Mouse (Mus musculus): ENCODE data around the gene Rb1. TPM values are rescaled to one million over a fixed set of nuclear protein-coding genes. Genes with fewer than 3 reads are reported as not detected.

Gene Rb1
- polyA plus RNA-seq, 1 experiment from 2014 or later = 14.4 TPM

DNA sequence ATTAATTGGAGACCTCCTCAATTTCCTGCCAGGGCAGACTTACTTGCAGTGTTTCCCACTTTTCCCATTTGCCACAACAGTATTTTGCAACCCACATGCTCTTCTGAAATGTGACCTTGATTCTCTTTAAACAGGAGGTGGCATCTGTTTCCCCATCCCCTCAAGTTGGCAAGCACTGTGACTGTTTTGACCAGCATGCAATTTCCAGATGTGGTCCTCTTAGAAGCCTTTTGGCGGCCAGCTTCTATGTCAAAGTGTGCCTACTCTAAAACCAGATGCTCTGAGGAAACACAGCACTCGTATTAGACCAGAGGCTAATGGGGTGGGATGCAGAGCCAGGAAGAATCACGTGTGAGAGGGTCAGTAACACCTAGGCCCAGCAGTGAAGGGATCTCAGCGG is 67.4 kb downstream of the Rb1 start:
- Histone ChIP-seq H3K27ac (ENCODE audit: low read length) (peak overlapping the region; percentile 17; the same call in 1 of the 2 replicates), H3K4me1 (replicated peaks; ENCODE audit: control insufficient read depth, insufficient read depth, low read length) (peaks cover 17% of the 10 kb centered on the region), H3K27me3 (ENCODE audit: control insufficient read depth, insufficient read depth, low read depth, low read length) (no peaks in the 10 kb centered on the region), H3K9ac (ENCODE audit: low read length) (no peak overlapping the region), H3K9me3 (ENCODE audit: control insufficient read depth, low read length) (peaks cover 4% of the 10 kb centered on the region; the same call in 1 of the 2 replicates), H3K36me3 (ENCODE audit: control insufficient read depth, insufficient read depth, low read length) (peaks cover 7% of the 10 kb centered on the region), H3K4me2 (ENCODE audit: low read depth, low read length) (no peak overlapping the region), H3K4me3 (ENCODE audit: low read length) (no peak overlapping the region)
- 45% methylated on average over 4 of the region's 4 CpGs for WGBS
- peak; percentile 37; the same call in 1 of the 2 replicates for ATAC-seq (ENCODE audit: low read depth)

DNA sequence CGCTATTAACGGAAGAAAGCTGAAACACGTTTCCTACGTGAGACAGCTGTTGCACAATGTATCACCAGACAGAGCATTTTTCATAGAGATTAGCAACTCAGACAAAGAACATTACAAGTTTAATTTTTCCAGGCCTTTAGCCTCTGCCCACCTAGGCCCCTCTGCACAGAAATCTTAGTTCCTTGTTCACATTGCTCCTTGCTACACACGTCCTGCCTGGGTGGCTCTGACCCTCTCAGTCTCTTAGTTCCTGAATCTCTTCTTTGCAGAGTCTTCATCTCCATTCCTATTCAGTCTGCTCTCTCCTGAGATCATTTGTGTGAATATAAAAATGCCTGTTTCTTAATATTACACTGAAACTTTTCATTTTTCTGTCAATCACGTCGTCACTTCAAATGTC is 68.3 kb downstream of the Rb1 start:
- Histone ChIP-seq H3K4me3 (ENCODE audit: low read length) (no peak overlapping the region), H3K27me3 (ENCODE audit: control insufficient read depth, insufficient read depth, low read depth, low read length) (no peaks in the 10 kb centered on the region), H3K4me2 (ENCODE audit: low read depth, low read length) (no peak overlapping the region), H3K36me3 (ENCODE audit: control insufficient read depth, insufficient read depth, low read length) (peaks cover 4% of the 10 kb centered on the region), H3K9me3 (ENCODE audit: control insufficient read depth, low read length) (peaks cover 4% of the 10 kb centered on the region; the same call in 1 of the 2 replicates), H3K9ac (ENCODE audit: low read length) (no peak overlapping the region), H3K27ac (ENCODE audit: low read length) (peak overlapping the region; percentile 41; the same call in 1 of the 2 replicates), H3K4me1 (replicated peaks; ENCODE audit: control insufficient read depth, insufficient read depth, low read length) (peaks cover 19% of the 10 kb centered on the region)
- 50% methylated on average over 7 of the region's 7 CpGs for WGBS
- no peak for ATAC-seq (ENCODE audit: low read depth)

DNA sequence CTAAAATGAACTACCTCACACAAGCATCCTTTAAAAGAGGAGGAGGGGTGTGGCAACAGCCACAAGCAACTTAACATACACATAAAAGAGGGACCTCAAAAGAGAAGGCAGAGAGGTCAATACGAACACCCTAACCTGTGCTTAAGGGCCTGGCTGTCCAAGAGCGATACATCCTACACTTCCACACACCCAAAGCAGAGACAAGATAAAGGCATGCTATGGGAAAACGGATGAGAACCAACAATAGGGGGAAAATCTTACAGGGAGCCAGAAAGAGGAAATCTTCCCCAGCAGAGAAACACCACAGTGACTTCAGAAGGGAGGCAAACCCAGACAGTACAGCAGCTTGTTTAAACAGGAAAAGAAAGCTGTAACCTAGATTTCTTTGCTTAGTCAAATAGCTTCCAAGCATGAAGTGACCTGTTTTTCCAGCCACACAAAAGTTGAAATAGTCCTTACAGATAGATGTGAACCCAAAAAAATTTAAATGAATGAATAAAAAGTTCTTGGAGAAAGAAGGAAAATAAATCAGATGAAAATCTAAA is 70.1 kb downstream of the Rb1 start:
- H3K4me3 ChIP-seq (ENCODE audit: low read length) = no peak overlapping the region
- no peak overlapping the region for H3K9ac ChIP-seq (ENCODE audit: low read length)
- ATAC-seq (ENCODE audit: low read depth) = peak; percentile 40; the same call in 1 of the 2 replicates
- peaks cover 21% of the 10 kb centered on the region for H3K4me1 ChIP-seq (replicated peaks; ENCODE audit: control insufficient read depth, insufficient read depth, low read length)
- H3K27me3 ChIP-seq (ENCODE audit: control insufficient read depth, insufficient read depth, low read depth, low read length) = no peaks in the 10 kb centered on the region
- no peaks in the 10 kb centered on the region for H3K36me3 ChIP-seq (ENCODE audit: control insufficient read depth, insufficient read depth, low read length)
- no peak overlapping the region for H3K4me2 ChIP-seq (ENCODE audit: low read depth, low read length)
- no peaks in the 10 kb centered on the region for H3K9me3 ChIP-seq (ENCODE audit: control insufficient read depth, low read length)
- peak overlapping the region; percentile 59 for H3K27ac ChIP-seq (ENCODE audit: low read length)
- WGBS = 45% methylated on average over 3 of the region's 3 CpGs

DNA sequence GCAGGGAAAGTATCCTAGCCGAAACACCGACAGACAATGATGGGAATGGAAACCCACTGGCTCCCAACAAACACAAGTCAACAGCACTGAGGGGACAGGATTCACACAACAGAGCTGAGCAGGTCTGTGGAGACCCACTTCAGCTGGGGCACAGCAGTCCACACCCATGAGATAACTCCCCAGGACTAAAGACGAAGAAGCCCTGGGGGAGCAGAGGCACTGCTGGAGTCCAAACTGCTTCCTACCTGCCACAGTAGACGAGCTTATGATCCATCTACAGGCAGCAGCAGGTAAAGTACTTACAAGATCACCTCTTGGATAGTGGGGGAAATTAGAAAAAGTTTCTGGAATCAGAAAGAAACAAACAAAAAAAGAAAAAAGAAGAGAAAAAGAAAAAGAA is 71.2 kb downstream of the Rb1 start:
- Histone ChIP-seq H3K4me3 (ENCODE audit: low read length) (no peak overlapping the region), H3K4me2 (ENCODE audit: low read depth, low read length) (no peak overlapping the region), H3K4me1 (replicated peaks; ENCODE audit: control insufficient read depth, insufficient read depth, low read length) (peaks cover 21% of the 10 kb centered on the region), H3K9ac (ENCODE audit: low read length) (no peak overlapping the region), H3K36me3 (ENCODE audit: control insufficient read depth, insufficient read depth, low read length) (no peaks in the 10 kb centered on the region), H3K27ac (ENCODE audit: low read length) (no peak overlapping the region), H3K9me3 (ENCODE audit: control insufficient read depth, low read length) (no peaks in the 10 kb centered on the region), H3K27me3 (ENCODE audit: control insufficient read depth, insufficient read depth, low read depth, low read length) (no peaks in the 10 kb centered on the region)
- WGBS = 77% methylated on average over 4 of the region's 4 CpGs
- ATAC-seq (ENCODE audit: low read depth) = no peak

DNA sequence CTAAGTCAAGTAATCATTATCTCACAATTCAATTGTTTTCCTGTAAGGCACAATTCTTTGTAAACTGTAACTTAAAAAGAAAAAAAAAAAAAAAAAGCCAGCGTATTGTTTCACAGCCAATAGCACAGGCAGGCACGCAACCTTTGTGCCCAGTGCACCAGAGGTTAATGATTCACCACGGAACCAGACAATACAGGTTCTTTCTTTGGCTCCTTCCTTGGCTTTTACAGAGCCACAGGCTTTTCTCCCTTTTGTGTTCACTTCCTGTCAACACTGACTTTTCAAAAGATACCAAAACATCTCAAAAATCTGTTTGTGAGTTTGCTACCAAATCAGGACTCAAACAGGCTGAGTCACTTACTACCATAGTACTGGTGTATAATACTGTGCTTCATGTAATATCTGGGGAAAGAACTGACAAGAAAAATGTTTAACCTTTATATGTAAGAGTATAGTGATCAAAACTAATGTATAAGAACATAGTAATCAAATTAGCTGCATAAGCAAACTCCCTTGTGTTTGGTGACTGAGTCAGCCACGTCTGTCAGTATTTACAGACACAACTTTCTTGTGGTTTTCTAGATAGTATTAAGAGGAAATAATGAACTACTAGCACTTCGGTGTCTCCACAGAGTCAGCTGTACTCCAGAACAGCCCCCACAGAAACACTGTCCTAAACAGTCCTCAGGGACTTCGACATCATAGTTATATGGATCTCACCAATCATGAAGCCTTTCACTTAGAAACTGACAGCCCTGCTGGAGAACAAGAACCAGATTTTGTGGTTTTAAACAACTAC is 72.0 kb downstream of the Rb1 start:
- peak; percentile 79 for ATAC-seq (ENCODE audit: low read depth)
- Histone ChIP-seq H3K4me3 (ENCODE audit: low read length) (no peak overlapping the region), H3K4me1 (replicated peaks; ENCODE audit: control insufficient read depth, insufficient read depth, low read length) (peaks cover 21% of the 10 kb centered on the region), H3K4me2 (ENCODE audit: low read depth, low read length) (no peak overlapping the region), H3K27me3 (ENCODE audit: control insufficient read depth, insufficient read depth, low read depth, low read length) (no peaks in the 10 kb centered on the region), H3K9ac (ENCODE audit: low read length) (no peak overlapping the region), H3K9me3 (ENCODE audit: control insufficient read depth, low read length) (no peaks in the 10 kb centered on the region), H3K27ac (ENCODE audit: low read length) (peak overlapping the region; percentile 63; the same call in 1 of the 2 replicates), H3K36me3 (ENCODE audit: control insufficient read depth, insufficient read depth, low read length) (no peaks in the 10 kb centered on the region)
- 34% methylated on average over 6 of the region's 6 CpGs for WGBS

DNA sequence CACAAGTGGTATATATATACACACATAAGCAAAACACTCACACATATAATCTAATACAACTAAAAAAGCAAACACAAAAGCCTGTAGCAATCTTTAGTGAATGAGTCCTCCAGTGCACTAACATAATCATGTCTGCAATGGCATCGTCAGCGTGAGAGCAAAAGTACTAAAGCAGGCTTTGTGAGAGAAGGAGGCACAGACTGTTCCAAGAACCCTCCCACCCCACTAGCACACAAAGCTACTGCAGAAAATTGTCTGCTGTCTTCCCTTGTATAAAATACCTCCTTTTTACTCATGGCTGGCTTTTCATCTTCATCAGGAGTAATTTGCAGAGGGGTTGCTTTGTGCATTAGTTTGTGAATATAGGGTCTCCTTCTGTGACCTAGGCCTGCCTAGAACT is 73.3 kb downstream of the Rb1 start:
- ATAC-seq (ENCODE audit: low read depth) = no peak
- Histone ChIP-seq H3K4me2 (ENCODE audit: low read depth, low read length) (no peak overlapping the region), H3K9ac (ENCODE audit: low read length) (no peak overlapping the region), H3K4me3 (ENCODE audit: low read length) (no peak overlapping the region), H3K27ac (ENCODE audit: low read length) (no peak overlapping the region), H3K4me1 (replicated peaks; ENCODE audit: control insufficient read depth, insufficient read depth, low read length) (peaks cover 13% of the 10 kb centered on the region), H3K9me3 (ENCODE audit: control insufficient read depth, low read length) (no peaks in the 10 kb centered on the region), H3K27me3 (ENCODE audit: control insufficient read depth, insufficient read depth, low read depth, low read length) (no peaks in the 10 kb centered on the region), H3K36me3 (ENCODE audit: control insufficient read depth, insufficient read depth, low read length) (no peaks in the 10 kb centered on the region)
- 47% methylated on average over 2 of the region's 2 CpGs for WGBS

DNA sequence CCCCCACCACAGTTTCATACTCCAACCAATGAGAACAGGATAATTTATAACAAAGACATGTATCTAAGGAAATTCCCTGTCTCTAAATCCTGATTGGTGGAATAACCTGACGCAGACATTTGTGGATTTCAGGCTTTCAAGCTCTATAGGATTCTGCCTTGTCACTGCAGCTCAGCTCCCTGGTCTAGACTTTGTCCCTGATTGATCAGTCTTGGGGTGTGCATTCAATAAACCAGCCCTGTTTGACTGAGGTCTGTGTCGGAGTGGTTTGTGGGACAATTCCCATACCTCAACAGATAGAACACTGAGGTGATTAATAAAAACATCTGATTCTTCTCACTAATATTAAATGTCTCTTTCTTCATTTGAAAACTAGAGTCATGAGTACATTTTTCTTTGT is 75.6 kb downstream of the Rb1 start:
- no peak overlapping the region for H3K4me2 ChIP-seq (ENCODE audit: low read depth, low read length)
- no peaks in the 10 kb centered on the region for H3K36me3 ChIP-seq (ENCODE audit: control insufficient read depth, insufficient read depth, low read length)

DNA sequence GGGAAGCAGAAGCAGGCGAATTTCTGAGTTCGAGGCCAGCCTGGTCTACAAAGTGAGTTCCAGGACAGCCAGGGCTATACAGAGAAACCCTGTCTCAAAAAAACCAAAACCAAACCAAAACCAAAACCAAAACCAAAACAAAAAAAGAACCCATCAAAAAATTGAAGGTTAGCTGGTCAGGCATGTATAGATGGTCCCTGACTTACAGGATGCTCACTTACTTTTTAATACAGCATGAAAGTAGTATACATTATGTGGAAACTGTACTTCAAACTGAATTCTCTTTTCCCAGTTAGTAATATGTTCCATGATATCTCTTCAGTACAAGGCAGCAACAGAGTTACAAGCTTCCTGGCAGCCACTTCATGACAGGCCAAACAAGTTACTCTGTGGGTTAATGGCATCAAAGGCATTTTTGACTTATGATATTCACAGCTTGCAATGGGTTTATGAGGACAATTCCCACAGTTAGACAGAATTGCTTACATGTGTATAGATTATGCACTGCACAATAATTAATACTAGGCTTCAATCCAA is 81.5 kb downstream of the Rb1 start:
- Histone ChIP-seq H3K4me3 (ENCODE audit: low read length) (no peak overlapping the region), H3K4me1 (replicated peaks; ENCODE audit: control insufficient read depth, insufficient read depth, low read length) (no peaks in the 10 kb centered on the region; the same call in 1 of the 2 replicates), H3K27me3 (ENCODE audit: control insufficient read depth, insufficient read depth, low read depth, low read length) (no peaks in the 10 kb centered on the region), H3K9ac (ENCODE audit: low read length) (no peak overlapping the region), H3K27ac (ENCODE audit: low read length) (no peak overlapping the region), H3K36me3 (ENCODE audit: control insufficient read depth, insufficient read depth, low read length) (peaks cover 5% of the 10 kb centered on the region), H3K4me2 (ENCODE audit: low read depth, low read length) (no peak overlapping the region), H3K9me3 (ENCODE audit: control insufficient read depth, low read length) (no peaks in the 10 kb centered on the region)
- 100% methylated on average over 2 of the region's 2 CpGs for WGBS
- ATAC-seq (ENCODE audit: low read depth) = no peak

More for the DNA sequence above, 75.6 kb downstream of the Rb1 start:
- no peaks in the 10 kb centered on the region for H3K27me3 ChIP-seq (ENCODE audit: control insufficient read depth, insufficient read depth, low read depth, low read length)
- H3K4me3 ChIP-seq (ENCODE audit: low read length) = no peak overlapping the region
- H3K9me3 ChIP-seq (ENCODE audit: control insufficient read depth, low read length) = no peaks in the 10 kb centered on the region
- H3K4me1 ChIP-seq (replicated peaks; ENCODE audit: control insufficient read depth, insufficient read depth, low read length) = 0 out of 2 replicates have a peak, but pooled peaks cover 8% of the 10 kb centered on the region
- no peak for ATAC-seq (ENCODE audit: low read depth)
- no peak overlapping the region for H3K9ac ChIP-seq (ENCODE audit: low read length)
- WGBS = 97% methylated on average over 2 of the region's 2 CpGs
- no peak overlapping the region for H3K27ac ChIP-seq (ENCODE audit: low read length)

DNA sequence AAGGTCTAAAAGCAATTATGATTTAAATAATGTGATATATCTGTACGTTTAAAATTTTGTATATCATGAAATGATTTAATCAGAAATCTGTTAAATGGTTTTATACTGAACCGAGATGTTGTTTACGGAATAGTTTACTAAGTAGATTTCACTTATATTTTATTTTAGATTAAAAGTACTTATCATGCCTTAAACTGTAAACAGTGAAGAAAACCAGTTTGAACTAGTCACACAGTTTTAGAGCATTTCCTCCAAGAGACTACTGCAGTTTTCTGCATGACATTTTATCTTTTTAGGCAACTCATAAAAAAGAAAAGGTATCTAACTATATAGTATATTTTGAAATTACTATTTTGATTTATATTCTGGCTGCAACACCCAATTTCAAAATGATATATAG is 85.8 kb downstream of the Rb1 start:
- H3K27me3 ChIP-seq (ENCODE audit: control insufficient read depth, insufficient read depth, low read depth, low read length) = no peaks in the 10 kb centered on the region
- no peak for ATAC-seq (ENCODE audit: low read depth)
- no peak overlapping the region for H3K27ac ChIP-seq (ENCODE audit: low read length)
- H3K4me2 ChIP-seq (ENCODE audit: low read depth, low read length) = no peak overlapping the region
- no peak overlapping the region for H3K9ac ChIP-seq (ENCODE audit: low read length)
- whole genome bisulfite sequencing = 15% methylated on average over 3 of the region's 3 CpGs
- H3K9me3 ChIP-seq (ENCODE audit: control insufficient read depth, low read length) = no peaks in the 10 kb centered on the region
- H3K36me3 ChIP-seq (ENCODE audit: control insufficient read depth, insufficient read depth, low read length) = peaks cover 5% of the 10 kb centered on the region
- peaks cover 7% of the 10 kb centered on the region for H3K4me1 ChIP-seq (replicated peaks; ENCODE audit: control insufficient read depth, insufficient read depth, low read length)
- no peak overlapping the region for H3K4me3 ChIP-seq (ENCODE audit: low read length)

Data from lung, embryonic 16.5 days (tissue).